Mouse (Mus musculus) hindbrain, embryonic 13.5 days (tissue): Measurements from ENCODE around the gene Ppp1r13b. TPM values are rescaled to one million over a fixed set of nuclear protein-coding genes. Genes with fewer than 3 reads are reported as not detected.
A peak's percentile ranks its signal among the peaks of the same experiment; 100 is the strongest.

Source experiments
- ATAC-seq: fragments of 200-750 bp; cut with Nextera tagmentation; 2 replicates; pipeline ENCODE4 v1.8.0; 2017; ENCODE audit warnings: moderate TSS enrichment; ENCODE audit not compliant: low FRiP score
- H3K27ac ChIP-seq: fragments of 300-500 bp; sonication (generic); 2 replicates; pipeline ENCODE4 v1.5.1; 2015; ENCODE audit warnings: inconsistent platforms, mild to moderate bottlenecking, moderate library complexity
- H3K27me3 ChIP-seq: fragments of 300-500 bp; sonication (generic); 2 replicates; pipeline ENCODE4 v1.6.1; 2015; ENCODE audit warnings: mild to moderate bottlenecking, inconsistent platforms
- H3K36me3 ChIP-seq: fragments of 300-500 bp; sonication (generic); 2 replicates; pipeline ENCODE4 v1.6.1; 2015; ENCODE audit warnings: mild to moderate bottlenecking, inconsistent platforms
- H3K4me1 ChIP-seq: fragments of 300-500 bp; sonication (generic); replicated peaks from 2 replicates; pipeline ENCODE4 v1.6.1; 2015; ENCODE audit warnings: inconsistent platforms
- H3K4me2 ChIP-seq: fragments of 300-500 bp; sonication (generic); 2 replicates; pipeline ENCODE4 v1.6.1; 2015; ENCODE audit warnings: inconsistent platforms, mild to moderate bottlenecking, moderate library complexity
- H3K4me3 ChIP-seq: fragments of 300-500 bp; sonication (generic); 2 replicates; pipeline ENCODE4 v1.5.1; 2015; ENCODE audit warnings: mild to moderate bottlenecking, inconsistent platforms
- H3K9ac ChIP-seq: fragments of 300-500 bp; sonication (generic); 2 replicates; pipeline ENCODE4 v1.6.1; 2015; ENCODE audit warnings: mild to moderate bottlenecking, inconsistent platforms
- H3K9me3 ChIP-seq: fragments of 300-500 bp; sonication (generic); 2 replicates; pipeline ENCODE4 v1.6.1; 2016; ENCODE audit warnings: inconsistent platforms
- WGBS: fragments of 180-500 bp; shearing (Covaris S2); methylation state at CpG from one replicate; pipeline ENCODE4 v1.1.7; 2015; 5-methylcytosine and 5-hydroxymethylcytosine counted together
- polyA plus RNA-seq: library from polyadenylated mRNA; unstranded; fragments of >200 nt; fragmentation: Nextera tagmentation; extraction: Ambion mirVana; gene quantifications from 2 replicates; pipeline ENCODE4 v1.2.1, GENCODE M21; 2015

Ppp1r13b gene
- polyA plus RNA-seq, 1 experiment from 2014 or later = 25.5 TPM

- ATAC-seq = no peak
- H3K27ac ChIP-seq = no peak overlapping the region
- H3K4me2 ChIP-seq = no peak overlapping the region
- H3K4me1 ChIP-seq = no peaks in the 10 kb centered on the region
- H3K36me3 ChIP-seq = peaks cover 42% of the 10 kb centered on the region
- no peak overlapping the region for H3K9ac ChIP-seq
- no peaks in the 10 kb centered on the region for H3K9me3 ChIP-seq
- WGBS = 87% methylated on average over 15 of the region's 15 CpGs
- H3K27me3 ChIP-seq = no peaks in the 10 kb centered on the region
- H3K4me3 ChIP-seq = no peak overlapping the region
Observed at GRCm38 (mm10) chr12:111842565-111843433, 65.1 kb downstream of the Ppp1r13b start.

GRCm38 (mm10) chr12:111833457-111833856, 74.5 kb downstream of the Ppp1r13b start:
- WGBS = 94% methylated on average over 10 of the region's 10 CpGs
- H3K36me3 ChIP-seq = peaks cover 99% of the 10 kb centered on the region

GRCm38 (mm10) chr12:111832643-111833042, 75.3 kb downstream of the Ppp1r13b start:
- no peak overlapping the region for H3K4me2 ChIP-seq
- no peak overlapping the region for H3K27ac ChIP-seq
- no peak overlapping the region for H3K4me3 ChIP-seq
- no peaks in the 10 kb centered on the region for H3K27me3 ChIP-seq
- no peak overlapping the region for H3K9ac ChIP-seq
- H3K4me1 ChIP-seq = no peaks in the 10 kb centered on the region
- no peaks in the 10 kb centered on the region for H3K9me3 ChIP-seq
- 92% methylated on average over 5 of the region's 5 CpGs for WGBS
- peaks cover 99% of the 10 kb centered on the region for H3K36me3 ChIP-seq
- no peak for ATAC-seq

More at GRCm38 (mm10) chr12:111833457-111833856, 74.5 kb downstream of the Ppp1r13b start:
- Histone ChIP-seq H3K27ac (no peak overlapping the region), H3K4me2 (no peak overlapping the region), H3K27me3 (no peaks in the 10 kb centered on the region), H3K9ac (no peak overlapping the region), H3K9me3 (no peaks in the 10 kb centered on the region), H3K4me1 (no peaks in the 10 kb centered on the region), H3K4me3 (no peak overlapping the region)
- no peak for ATAC-seq

- Histone ChIP-seq H3K4me2 (no peak overlapping the region), H3K9me3 (no peaks in the 10 kb centered on the region), H3K4me3 (no peak overlapping the region), H3K4me1 (no peaks in the 10 kb centered on the region), H3K27me3 (no peaks in the 10 kb centered on the region), H3K9ac (no peak overlapping the region), H3K36me3 (peaks cover 99% of the 10 kb centered on the region), H3K27ac (0 out of 2 replicates have a peak overlapping the region, but pooled peaks have one; percentile 14)
- no peak for ATAC-seq
- 90% methylated on average over 10 of the region's 10 CpGs for whole genome bisulfite sequencing
Observed at GRCm38 (mm10) chr12:111830375-111830774, 77.5 kb downstream of the Ppp1r13b start.

- Histone ChIP-seq H3K4me3 (no peak overlapping the region), H3K27me3 (no peaks in the 10 kb centered on the region), H3K9ac (no peak overlapping the region), H3K36me3 (peaks cover 99% of the 10 kb centered on the region), H3K27ac (0 out of 2 replicates have a peak overlapping the region, but pooled peaks have one; percentile 14), H3K4me1 (no peaks in the 10 kb centered on the region), H3K9me3 (no peaks in the 10 kb centered on the region), H3K4me2 (no peak overlapping the region)
- whole genome bisulfite sequencing = 82% methylated on average over 9 of the region's 9 CpGs
- no peak for ATAC-seq
Observed at GRCm38 (mm10) chr12:111829954-111830353, 78.0 kb downstream of the Ppp1r13b start.

- Histone ChIP-seq H3K27ac (no peak overlapping the region), H3K4me2 (no peak overlapping the region), H3K4me1 (no peaks in the 10 kb centered on the region), H3K27me3 (no peaks in the 10 kb centered on the region), H3K9ac (no peak overlapping the region), H3K36me3 (peaks cover 99% of the 10 kb centered on the region), H3K9me3 (no peaks in the 10 kb centered on the region), H3K4me3 (no peak overlapping the region)
- no peak for ATAC-seq
- WGBS = 48% methylated on average over 5 of the region's 5 CpGs
Observed at GRCm38 (mm10) chr12:111829447-111829846, 78.5 kb downstream of the Ppp1r13b start.

GRCm38 (mm10) chr12:111827556-111827955, 80.4 kb downstream of the Ppp1r13b start:
- Histone ChIP-seq H3K27me3 (no peaks in the 10 kb centered on the region), H3K9ac (no peak overlapping the region), H3K4me3 (no peak overlapping the region), H3K4me1 (no peaks in the 10 kb centered on the region), H3K4me2 (no peak overlapping the region), H3K36me3 (peaks cover 91% of the 10 kb centered on the region), H3K9me3 (no peaks in the 10 kb centered on the region), H3K27ac (no peak overlapping the region)
- ATAC-seq = no peak
- WGBS = 93% methylated on average over 12 of the region's 12 CpGs

- H3K27me3 ChIP-seq = no peaks in the 10 kb centered on the region
- H3K9me3 ChIP-seq = no peaks in the 10 kb centered on the region
- H3K27ac ChIP-seq = no peak overlapping the region
- no peak for ATAC-seq
- peaks cover 36% of the 10 kb centered on the region for H3K36me3 ChIP-seq
- H3K4me1 ChIP-seq = peaks cover 21% of the 10 kb centered on the region
- WGBS = 70% methylated on average over 4 of the region's 4 CpGs
- no peak overlapping the region; the same call in 1 of the 2 replicates for H3K9ac ChIP-seq
- H3K4me2 ChIP-seq = no peak overlapping the region
- H3K4me3 ChIP-seq = no peak overlapping the region
Observed at GRCm38 (mm10) chr12:111821931-111822330, 86.0 kb downstream of the Ppp1r13b start.

- no peak overlapping the region for H3K4me3 ChIP-seq
- H3K27ac ChIP-seq = no peak overlapping the region
- H3K4me2 ChIP-seq = no peak overlapping the region
- no peak for ATAC-seq
- H3K4me1 ChIP-seq = peaks cover 33% of the 10 kb centered on the region
- no peak overlapping the region for H3K9ac ChIP-seq
- H3K27me3 ChIP-seq = no peaks in the 10 kb centered on the region
- 92% methylated on average over 7 of the region's 7 CpGs for WGBS
- H3K9me3 ChIP-seq = no peaks in the 10 kb centered on the region
- H3K36me3 ChIP-seq = peaks cover 23% of the 10 kb centered on the region
Observed at GRCm38 (mm10) chr12:111820708-111821107, 87.2 kb downstream of the Ppp1r13b start.

GRCm38 (mm10) chr12:111819936-111820335, 88.0 kb downstream of the Ppp1r13b start:
- 86% methylated on average over 8 of the region's 8 CpGs for WGBS
- Histone ChIP-seq H3K4me1 (peaks cover 41% of the 10 kb centered on the region), H3K9me3 (no peaks in the 10 kb centered on the region), H3K27ac (no peak overlapping the region), H3K9ac (no peak overlapping the region; the same call in 1 of the 2 replicates), H3K4me2 (no peak overlapping the region), H3K27me3 (0 out of 2 replicates have a peak, but pooled peaks cover 3% of the 10 kb centered on the region), H3K4me3 (no peak overlapping the region), H3K36me3 (peaks cover 16% of the 10 kb centered on the region)
- no peak for ATAC-seq

- Histone ChIP-seq H3K4me1 (peaks cover 49% of the 10 kb centered on the region), H3K4me3 (no peak overlapping the region), H3K36me3 (no peaks in the 10 kb centered on the region), H3K27ac (no peak overlapping the region), H3K9me3 (no peaks in the 10 kb centered on the region), H3K9ac (no peak overlapping the region), H3K27me3 (0 out of 2 replicates have a peak, but pooled peaks cover 3% of the 10 kb centered on the region), H3K4me2 (no peak overlapping the region)
- no peak for ATAC-seq
- 92% methylated on average over 8 of the region's 8 CpGs for WGBS
Observed at GRCm38 (mm10) chr12:111817991-111818390, 89.9 kb downstream of the Ppp1r13b start.

GRCm38 (mm10) chr12:111816967-111817366, 90.9 kb downstream of the Ppp1r13b start:
- H3K27ac ChIP-seq = no peak overlapping the region
- H3K36me3 ChIP-seq = no peaks in the 10 kb centered on the region
- no peaks in the 10 kb centered on the region for H3K9me3 ChIP-seq
- H3K9ac ChIP-seq = 0 out of 2 replicates have a peak overlapping the region, but pooled peaks have one; percentile 6
- peaks cover 48% of the 10 kb centered on the region for H3K4me1 ChIP-seq
- H3K27me3 ChIP-seq = 0 out of 2 replicates have a peak, but pooled peaks cover 3% of the 10 kb centered on the region
- 57% methylated on average over 9 of the region's 9 CpGs for WGBS
- H3K4me3 ChIP-seq = no peak overlapping the region
- H3K4me2 ChIP-seq = no peak overlapping the region
- ATAC-seq = no peak
